Mouse (Mus musculus) testis, adult 2 months (tissue): ENCODE measurements around the gene Tpm1.

Source experiments
- CTCF ChIP-seq: fragments of 200-500 bp; IDR thresholded peaks from 2 replicates; pipeline ENCODE4 v1.5.1; 2012; ENCODE audit warnings: low read depth, mild to moderate bottlenecking, inconsistent platforms, low read length, moderate library complexity; ENCODE audit not compliant: control insufficient read depth, insufficient read depth, insufficient replicate concordance
- POLR2A ChIP-seq: fragments of 200-500 bp; IDR thresholded peaks from 2 replicates; pipeline ENCODE4 v1.6.1; 2012; ENCODE audit warnings: low read depth, mild to moderate bottlenecking, inconsistent platforms, low read length, moderate library complexity; ENCODE audit not compliant: control insufficient read depth

DNA sequence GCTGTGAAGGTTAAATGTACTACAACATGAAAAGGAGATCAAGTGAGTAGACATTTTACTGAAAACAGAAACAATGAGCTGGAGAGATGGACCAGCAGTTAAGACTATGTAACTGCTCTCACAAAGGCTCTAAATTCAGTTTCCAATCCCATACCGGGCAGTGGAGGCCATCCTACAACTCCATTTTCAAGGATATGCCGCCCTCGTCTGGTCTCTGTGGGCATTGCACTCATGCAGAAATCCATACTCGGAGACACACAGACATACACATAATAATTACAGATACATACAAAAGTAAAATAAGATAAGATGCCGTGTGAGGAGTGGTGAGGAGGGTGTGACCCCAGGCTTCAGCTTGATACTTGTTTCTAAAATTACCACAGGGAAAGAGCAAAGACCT is 68.7 kb downstream of the Tpm1 start:
- TF ChIP-seq POLR2A (no peak), CTCF (peak; percentile 59; the same call in 1 of the 2 replicates)
